Mouse (Mus musculus) T-helper 1 cell (primary cell): ENCODE measurements around the gene Dll3.

Experiments
- in situ Hi-C: fragments of 300-600 bp; cut with MboI, MseI; formaldehyde crosslinking; loops from one replicate; pipeline ENCODE4 v1.15.1; 2025; ENCODE audit warnings: high pct_unique_total_duplicates

Gene Dll3

GRCm38 (mm10) chr7:28254591-28254990 is 47.4 kb downstream of the Dll3 start:
- in situ Hi-C loops, result no loop called here

GRCm38 (mm10) chr7:28251976-28252375 is 50.1 kb downstream of the Dll3 start:
- in situ Hi-C loops, result no loop called here

- in situ Hi-C loops, result loop anchor here (10.0 kb wide), 2 partner anchors 484 to 1436 kb away; no protein-coding TSS in a partner anchor
Measured at GRCm38 (mm10) chr7:28248957-28249356, 53.1 kb downstream of the Dll3 start.

GRCm38 (mm10) chr7:28243943-28244342 is 58.1 kb downstream of the Dll3 start:
- in situ Hi-C loops, result loop anchor here (10.0 kb wide), 2 partner anchors 479 to 1441 kb away; no protein-coding TSS in a partner anchor
